Mouse (Mus musculus): ENCODE data around the gene Gpc1.

Gpc1 gene

DNA sequence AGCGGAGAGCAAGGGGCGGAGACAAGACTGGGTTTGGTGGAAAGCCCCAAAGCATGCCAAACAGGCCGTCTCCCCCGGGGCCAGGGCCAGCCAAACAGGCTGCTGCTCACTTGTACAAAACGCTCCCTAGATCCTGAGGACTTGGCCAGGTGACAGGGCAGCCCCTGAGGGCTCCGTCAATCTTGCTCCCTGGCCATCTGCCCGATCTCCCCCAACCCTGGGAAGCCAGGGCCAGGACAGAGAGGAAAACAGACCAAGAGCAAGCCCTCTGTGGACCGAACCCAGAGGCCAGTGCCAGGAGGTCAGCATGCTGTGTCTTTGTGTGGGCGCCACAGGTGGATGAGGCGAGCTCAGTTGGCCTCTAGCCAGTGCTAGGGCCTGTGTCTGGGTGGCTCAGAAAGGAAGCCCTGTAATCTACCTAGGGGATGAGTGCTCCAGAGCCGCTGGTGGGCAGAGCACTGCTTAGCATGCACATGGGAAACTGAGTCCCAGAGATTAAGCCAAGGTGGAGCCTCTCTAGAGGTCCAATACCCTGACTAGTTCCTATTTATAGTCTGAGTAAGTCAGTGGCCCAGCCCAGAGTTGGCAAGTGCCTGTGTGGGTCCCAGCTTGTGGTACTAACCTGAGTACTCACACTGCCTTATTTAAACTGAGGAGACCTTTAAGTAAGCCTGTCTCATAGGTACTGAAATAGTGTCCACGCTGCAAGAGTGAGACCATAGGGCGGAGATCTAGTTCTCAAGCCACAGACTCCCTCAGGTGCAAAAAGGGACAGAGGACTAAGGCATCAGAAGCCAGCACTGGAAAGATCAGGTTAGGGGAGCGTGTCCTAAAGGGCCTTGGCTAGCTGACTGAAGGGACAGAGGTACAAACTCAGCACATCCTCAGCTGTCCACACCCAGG lies 6.7 kb downstream of the Gpc1 start:
- peak; percentile 64 to 71 for DNase-seq

DNA sequence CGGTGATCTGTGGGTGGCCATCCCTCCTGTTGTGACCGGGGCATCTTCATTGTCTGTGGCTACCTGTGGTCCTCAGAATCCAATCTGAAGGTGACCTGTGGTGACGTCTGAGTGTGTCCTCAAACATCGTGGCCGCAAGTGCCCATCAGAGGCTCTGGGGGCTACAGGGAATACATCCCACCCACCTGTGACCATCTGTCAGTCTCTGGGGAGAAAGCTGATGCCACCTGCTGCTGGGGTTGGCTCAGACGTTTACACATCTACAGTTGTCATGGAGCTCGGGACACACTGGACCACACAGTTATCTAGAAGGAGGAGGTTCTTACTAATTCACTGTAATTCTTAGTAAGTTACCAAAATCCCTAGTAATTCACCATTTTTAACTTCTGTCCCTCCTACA lies 7.8 kb downstream of the Gpc1 start:
- DNase-seq = no peak

DNA sequence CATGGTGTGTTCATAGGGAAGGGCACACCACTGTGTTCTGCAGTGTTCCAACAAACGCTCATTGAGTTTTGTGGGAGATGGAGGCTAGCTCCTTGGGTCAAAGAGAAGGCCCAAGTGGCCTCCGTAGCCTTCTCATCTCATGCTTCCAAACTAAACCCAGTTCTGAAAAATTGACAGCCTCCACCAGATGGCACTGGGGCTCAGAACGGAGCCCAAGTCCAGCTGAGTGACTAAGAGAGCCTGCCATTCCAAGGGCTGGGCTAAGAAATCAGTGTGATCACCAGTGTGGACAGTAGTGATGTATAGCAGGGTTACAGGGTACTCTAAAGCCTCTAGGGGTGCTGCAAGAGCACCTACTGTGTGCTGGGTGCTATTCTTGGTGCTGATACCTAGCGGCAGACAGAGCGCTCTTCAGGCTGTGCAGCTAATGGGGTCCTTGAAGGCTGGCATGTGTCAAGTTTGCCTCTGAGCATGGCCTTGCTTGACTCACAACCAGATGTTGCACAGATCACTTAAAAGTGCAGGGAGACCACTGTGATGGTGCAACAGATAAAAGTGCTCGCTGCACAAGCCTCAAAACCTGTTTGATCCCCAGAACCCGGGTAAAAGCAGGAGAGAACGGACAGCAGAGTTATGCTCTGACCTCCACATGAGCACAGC lies 8.9 kb downstream of the Gpc1 start:
- peak; percentile 72 to 76 for DNase-seq

DNA sequence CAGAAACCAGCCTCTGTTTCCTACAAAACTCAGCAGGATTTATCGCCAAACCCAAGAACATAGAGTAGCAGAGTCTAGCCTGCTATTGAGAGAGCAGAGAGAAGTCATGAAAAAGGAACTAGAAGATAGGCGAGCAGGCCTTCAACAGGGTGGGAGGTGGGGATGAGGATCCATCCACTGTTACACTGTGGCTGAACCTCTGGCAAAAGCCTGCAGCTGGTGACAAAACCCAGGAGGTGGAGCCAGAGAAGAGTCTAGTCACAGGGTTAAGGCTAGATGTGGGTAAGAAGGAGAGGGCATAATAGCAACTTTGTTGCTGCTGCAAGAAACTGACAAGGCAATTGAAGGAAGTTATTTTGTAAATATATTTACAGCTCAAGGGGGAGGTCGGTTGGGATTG lies 10.0 kb downstream of the Gpc1 start:
- DNase-seq = no peak

DNA sequence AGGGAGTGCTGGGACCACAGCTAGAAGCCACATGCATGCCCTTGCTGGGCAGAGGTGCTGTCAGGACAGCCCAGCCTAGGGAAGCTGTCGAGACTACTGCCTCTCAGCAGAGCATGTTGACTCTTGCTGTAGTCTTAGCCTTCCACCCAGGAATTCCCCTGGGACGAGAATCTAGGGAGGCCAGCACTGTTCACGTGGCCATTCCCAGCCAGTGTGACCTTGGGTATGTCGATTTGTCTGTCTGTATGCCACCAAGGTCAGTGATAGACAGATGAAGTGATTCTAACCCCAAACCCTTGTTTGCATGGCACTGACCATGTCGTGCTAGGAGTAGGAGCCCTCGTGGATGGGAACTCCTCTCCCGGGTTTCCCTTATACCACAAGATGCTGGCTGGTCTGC lies 14.4 kb downstream of the Gpc1 start:
- no peak for DNase-seq

DNA sequence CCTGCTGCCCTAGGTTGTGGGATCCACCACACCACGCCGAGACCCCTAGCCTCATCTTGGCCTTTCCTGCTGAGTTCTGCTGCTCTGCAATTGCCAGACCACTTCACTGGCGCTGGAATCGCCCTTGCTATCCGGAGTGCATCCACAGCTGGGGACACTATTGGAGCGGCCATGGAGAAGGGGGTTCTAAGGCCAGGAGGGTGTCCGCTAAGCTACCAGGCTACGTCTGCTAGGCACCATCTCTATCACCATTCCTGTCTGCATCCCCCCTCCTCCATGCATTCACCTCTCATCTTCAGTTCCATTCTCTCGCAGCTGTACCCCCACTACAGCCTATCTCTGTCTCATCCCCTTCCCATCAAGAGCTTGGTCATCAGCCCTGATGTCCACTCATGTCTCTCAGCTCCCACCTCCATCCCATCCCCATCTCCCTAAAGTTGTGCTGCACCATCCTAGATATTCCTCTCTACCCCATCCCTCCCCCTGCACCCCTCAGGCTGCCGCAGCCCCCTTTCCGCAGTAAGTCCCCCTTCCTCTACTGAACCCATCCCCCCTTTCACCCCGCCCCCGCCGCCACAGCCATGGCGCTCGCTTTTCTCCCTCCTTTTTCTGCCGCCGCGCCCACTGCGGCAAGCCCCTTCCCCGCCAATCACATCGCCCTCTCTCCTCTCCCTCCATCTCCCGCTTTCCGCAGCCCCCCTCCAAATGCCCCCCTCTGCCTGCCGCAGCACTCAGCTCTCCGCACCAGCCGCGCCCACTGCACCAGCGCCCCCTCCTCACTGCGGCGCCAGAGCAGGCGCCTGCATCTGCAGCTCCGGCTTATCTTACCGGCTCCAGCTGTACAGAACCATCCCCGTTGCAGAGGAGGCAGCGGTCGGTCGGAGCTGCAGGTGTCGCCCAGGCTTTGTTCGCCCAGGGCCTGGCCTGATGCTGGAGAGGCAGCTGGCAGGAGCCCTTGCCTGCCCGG lies 16.7 kb downstream of the Gpc1 start:
- DNase-seq = no peak

DNA sequence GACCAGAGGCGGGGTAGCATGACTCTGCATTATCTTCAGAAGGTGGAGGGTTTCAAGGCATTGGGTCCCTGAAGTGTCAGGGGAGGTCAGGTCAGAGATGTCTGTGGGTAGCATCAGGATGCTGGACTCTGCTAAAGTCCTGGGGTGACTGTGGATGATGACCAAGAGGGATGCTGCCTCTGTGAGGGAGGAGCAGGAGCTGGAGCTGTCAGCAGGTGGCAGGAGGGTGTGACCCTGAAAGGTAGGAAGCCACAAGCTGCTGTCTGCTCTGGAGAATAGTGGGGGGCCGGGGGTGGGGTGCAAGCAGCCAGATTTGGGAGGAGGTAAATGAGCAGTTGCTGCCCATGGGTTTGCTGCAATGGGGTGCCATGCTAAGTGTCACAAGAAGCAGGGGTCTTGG lies 18.0 kb downstream of the Gpc1 start:
- no peak for DNase-seq

DNA sequence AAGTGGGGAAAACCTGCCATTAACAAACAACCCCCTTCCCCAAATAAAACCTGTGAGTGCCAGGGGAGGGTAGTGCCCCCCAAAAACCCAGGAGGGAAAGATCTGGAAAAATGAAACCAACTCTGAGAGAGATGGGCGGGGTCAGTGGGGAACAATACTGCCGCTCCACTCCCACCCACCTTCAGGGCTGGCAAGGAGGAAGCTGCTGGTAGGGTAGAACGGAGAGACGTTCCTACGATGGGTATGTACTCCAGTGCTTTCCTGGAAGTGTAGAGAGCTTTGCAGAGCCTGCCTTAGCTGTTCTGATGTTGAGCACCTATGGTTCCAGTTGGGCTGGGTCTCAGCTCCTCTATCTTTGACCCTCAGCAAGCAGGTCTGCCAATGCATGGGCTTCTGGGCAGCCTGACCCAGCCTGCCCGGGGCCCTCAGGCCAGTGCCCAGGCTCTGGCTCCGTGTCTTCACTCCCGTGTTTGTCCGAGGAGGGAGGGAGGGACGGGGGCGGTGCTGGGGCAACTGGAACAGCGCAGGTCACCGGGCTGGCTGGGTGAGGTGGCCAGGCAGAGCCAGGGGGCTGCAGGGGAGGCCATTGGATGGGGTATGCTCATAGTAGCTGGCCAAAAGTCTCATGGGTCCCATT lies 18.6 kb downstream of the Gpc1 start:
- DNase-seq = no peak

DNA sequence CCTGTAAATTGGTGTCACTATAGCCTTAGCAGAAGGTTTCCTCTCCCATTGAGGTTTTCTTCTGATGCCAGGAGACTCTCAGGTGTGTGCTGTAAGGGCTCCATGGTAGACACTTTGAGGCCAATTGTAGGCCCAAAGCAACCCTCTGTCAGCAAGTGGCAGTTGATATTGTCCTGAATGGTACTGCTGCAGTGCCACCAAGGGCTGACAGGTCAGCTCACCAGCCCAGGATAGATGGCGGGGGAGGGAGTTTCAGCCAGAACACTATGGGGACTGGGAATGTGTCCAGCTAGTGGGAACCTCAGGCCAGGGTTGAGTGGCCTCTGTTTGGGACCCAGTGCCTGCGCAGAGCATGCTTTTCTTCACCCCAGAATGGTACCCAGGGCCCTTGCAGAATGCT lies 21.0 kb downstream of the Gpc1 start:
- no peak for DNase-seq

DNA sequence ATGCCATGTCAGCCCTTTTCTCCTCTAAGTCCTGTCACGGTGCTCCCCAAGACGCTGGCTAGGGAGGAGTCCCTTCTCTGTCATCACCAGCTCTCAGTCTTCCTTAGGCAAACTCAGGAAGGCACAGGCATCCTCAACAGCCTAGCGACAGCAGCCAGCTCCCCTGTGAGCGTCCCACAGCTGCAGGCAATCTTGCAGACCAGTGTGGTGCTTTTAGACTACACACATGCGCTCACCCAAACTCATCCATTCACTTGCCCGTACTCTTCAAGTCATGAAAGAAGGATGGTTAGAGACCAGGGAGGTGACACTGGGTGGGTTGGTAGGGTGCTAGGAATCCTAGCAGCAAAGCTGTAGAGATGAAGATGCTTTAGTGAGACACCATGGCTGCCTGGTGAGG lies 30.1 kb downstream of the Gpc1 start:
- DNase-seq = no peak

DNA sequence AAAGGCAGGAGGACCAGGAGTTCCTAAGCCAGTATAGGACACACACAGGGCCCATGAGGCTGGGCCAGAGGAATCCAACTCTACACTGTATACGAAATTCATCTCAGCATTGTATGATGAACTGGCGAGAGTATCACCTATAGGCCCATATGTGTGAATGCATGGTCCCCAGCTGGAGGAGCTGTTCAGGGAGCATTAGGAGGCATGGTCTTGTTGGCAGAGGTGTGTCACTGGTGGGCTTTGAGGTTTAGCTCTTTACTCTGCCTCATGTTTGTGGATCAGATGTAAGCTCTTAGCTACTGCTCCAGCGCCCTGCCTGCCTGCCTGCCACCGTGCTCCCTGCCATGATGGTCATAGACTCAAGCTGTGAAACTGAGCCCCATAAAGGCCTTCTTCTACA lies 31.8 kb downstream of the Gpc1 start:
- DNase-seq = no peak

DNA sequence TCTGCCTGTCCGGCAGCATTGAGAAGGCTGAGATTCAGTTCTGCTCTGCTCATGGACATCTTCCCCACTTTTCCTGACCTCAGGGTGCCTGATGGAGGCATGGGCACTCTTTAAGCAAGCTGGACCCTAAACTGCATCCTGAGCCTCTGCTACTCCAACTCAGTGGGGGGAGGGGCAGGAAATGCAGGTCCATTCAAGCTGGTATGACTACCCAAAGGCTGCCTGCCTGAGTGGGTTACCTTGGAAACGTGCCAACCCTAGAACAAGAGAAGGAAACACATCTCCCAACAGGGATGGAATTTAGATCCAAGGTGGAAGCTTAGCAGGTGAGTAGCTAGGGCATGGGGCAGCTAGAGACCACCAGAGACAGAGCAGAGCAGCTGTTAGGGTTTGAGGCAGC lies 34.7 kb downstream of the Gpc1 start:
- DNase-seq = no peak

DNA sequence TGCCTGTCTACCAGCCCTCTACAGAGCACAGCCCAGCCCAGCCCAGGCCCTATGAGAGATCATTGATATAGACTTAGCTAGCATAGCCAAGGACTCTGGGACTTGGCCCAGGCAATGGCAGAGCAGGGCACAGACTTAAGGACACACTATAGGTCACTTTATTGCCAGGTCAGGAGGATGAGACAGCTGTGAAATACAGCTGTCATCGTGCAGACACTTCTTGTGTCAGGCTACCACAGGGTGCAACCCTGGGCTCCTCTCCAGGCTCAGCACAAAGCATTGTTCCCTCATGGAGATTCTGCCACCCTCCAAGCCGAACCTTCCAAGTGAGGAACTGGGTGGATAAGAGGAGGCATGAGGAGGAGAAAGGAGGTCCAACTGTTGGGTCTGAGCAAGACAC lies 38.5 kb downstream of the Gpc1 start:
- DNase-seq = no peak

DNA sequence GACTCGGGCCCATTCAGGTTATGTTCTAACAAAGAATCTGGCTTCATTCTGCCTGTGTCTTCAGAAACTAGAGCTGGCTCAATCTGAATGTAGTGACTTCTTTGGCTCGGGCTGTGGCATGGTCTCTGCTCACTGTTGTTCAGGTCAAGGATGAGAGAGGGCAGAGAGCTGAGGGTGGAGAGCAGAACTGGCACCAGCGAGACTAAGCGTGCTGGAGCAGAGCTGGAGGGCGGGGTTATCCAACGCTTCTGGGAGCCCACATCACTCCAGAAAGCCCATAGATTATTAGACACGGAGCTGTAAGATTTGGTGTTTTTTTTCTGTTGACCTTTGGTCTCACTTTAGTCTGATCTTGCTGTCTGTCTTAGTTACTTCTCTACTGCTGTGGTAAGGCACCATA lies 41.2 kb downstream of the Gpc1 start:
- no peak for DNase-seq

DNA sequence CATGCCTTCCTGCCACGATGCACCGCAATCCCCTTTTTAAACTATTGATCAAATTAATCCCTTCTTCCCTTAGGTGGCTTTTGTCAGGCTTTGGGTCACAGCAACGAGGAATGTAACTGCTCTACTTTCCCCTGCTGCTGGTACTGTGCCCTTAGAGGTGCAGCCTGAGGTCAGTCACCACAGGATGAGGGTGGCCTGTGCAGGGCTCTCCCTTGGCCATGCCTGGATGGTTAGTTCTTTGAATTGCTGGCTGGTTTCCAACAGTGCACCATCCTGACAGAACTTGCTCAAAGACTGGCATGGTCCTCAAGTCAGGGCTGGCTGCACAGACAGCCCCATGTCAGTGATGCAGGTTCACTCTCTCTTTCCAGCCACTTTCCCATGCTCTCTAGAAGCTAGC lies 42.6 kb downstream of the Gpc1 start:
- no peak for DNase-seq

DNA sequence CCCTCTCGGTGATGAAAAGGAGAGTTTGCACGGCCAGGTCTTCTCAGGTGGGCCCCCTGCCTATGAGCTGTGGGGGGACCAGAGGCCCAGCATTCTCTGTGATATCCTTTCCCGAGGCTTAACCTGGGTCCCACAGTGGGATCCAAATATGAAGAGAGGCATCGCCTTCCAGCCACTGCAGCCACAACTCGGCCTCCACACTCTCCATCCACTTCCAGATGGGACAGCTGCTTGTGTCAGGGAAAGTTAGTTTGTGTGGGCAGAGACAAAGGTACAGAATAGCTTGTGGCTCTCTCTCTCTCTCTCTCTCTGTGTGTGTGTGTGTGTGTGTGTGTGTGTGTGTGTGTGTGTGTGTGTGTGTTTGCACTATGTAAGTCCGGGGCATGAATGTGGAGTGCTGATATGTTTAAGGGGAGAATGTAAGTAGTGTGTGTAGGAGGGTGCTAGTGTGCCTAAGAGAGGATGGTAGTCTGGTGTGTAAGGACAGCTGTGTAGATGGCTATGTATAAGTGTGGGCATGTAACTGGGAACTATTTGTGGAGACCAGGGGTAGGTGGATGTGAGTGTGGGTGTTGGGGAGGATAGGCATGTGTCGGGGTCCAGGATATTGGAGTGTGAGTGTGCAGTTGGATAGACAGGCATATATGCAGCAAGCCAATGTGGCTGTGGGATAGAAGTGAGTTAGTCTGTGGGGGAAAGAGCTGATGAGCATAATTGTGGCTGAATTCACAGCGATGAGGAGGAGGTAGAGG lies 44.1 kb downstream of the Gpc1 start:
- no peak for DNase-seq

DNA sequence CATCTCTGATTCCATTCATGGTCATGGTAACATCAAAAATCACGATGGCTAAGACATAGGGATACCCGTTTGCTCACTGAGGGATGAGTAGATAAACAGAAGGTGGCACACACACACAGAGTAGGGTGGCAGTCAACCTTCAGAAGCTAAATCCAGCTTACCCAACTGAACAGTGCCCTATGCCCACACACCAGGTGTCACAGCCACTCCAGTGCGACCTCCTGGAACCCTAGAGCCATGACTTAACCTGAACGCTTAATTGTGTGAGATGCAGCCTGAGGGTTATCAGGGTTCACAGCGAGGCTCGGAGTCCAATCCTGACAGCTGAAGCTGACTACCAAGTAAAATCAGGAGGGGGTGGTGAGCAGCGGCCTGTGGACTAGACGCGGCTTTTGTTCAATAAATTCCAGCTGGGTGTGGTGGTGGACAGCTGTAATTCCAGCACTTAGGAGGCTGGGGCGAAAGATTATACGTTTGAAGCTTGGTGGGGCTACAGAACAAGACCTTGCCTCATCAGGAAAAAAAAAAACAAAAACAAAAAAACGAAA lies 46.1 kb downstream of the Gpc1 start:
- DNase-seq = no peak

DNA sequence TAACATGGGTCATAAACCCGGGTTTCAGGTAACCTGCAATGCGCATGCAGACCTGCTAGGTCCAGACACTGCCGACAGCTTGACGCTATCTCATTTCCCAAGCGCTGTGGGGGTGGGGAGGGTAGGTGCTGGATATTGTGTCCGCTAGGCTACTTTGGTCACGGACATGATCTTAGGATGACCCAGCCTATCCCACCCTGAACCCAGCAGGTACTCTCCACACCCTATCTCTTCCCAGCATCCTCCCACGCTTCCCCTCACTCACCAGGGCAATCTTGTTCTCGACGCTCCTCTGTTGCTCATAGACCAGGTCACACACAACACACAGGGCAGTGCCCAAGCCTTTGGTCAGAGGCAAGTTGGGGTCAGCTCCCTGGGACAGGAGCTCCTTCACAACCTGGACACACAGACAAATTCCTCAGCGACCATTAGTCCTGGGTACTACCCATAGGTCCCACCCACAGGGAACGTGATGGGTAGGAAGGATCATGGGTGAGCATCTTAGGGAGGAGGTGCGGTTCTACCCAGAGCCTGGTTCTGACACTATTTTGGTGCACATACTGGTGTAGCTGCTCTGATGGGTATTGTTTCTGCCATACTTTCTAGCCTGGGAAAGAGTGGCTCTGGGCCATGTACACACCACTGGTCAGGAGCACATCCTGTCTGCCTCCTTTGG lies 46.8 kb downstream of the Gpc1 start:
- DNase-seq = no peak

DNA sequence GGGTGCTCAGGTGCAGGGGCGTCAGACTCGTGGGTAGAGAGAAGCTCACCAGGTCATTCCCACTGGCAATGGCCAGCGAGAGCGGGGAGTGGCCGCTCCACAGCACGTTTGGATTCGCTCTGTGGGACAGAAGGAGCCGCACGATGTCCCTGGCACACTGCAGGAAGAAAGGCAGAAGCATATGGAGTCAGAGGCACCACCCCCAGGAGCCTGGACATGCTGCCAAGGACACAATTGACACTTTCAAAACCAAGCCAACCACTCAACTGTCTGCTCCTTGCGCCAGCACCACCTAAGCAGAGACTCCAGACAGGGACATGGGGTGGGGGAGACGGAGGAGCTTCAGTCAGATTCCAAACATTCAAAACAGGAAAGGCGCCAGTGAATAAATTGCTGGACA lies 47.8 kb downstream of the Gpc1 start:
- peak; percentile 92 to 95 for DNase-seq

DNA sequence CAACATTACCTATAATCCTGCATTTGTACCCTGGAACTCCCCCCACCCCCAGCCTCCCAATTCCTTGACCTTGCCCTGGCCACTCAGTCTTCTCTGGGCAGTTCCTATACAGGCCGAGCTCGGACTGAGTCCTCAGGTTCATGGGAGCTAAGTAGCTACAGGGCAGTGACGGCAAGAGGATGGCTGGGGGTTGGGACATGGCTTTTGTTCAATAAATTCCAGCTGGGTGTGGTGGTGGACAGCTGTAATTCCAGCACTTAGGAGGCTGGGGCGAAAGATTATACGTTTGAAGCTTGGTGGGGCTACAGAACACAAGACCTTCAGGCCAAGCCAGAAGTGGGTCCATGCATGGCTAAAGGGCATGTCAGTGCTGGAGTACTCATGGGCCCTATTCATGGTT lies 48.7 kb downstream of the Gpc1 start:
- DNase-seq = no peak

DNA sequence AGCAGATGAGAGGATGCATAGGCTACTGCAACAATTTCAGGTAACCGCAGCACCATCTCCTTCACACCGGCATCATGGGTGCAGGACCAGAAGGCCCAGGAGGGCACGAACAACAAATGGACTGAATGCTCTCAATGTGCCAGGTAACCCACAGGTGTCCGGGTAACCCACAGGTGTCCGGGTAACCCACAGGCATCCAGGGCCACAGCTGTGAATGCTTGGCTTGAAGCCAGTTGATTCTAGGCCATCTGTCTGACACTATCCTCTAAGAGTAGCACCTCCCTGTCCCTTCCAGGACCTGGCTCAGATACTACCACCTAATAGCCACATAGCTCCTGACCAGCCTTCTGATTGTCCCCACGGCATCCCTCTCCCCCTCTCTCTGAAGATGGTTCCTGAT lies 50.5 kb downstream of the Gpc1 start:
- DNase-seq = no peak
